Mouse (Mus musculus): ENCODE data around the gene Frem1.

DNA sequence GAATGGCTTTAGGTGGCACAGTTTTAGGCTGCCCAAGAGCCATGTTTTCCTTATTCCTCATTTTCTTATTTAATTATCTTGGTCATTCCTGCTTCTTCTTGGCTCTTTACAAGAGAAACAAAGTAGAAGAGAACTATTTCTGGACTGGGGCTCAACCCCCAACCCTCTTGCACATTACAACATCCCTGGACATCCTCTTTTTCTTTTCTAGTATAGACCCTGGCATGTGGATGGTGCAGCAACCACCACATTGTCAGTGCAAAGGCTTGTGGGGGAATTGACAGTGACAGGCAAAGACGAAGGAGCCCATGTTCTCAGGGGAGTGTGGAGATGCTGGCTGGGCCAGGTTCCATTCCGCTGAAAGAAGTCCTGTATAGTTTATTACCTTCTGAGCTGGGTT is 175.5 kb downstream of the Frem1 start:
- TF ChIP-seq CTCF (conservative IDR thresholded peaks at IDR 0.05; ENCODE audit: low read length), result no peak
- TF ChIP-seq POU5F1 (IDR thresholded peaks at IDR 0.05; ENCODE audit: borderline replicate concordance, low read length), result no peak

All from E14TG2a.4 (cell line).